Mouse (Mus musculus) limb, embryonic 13.5 days (tissue): ENCODE measurements around the gene Tdg. TPM values are rescaled to one million over a fixed set of nuclear protein-coding genes. Genes with fewer than 3 reads are reported as not detected.

Source experiments
- ATAC-seq: fragments of 200-750 bp; cut with Nextera tagmentation; 2 replicates; pipeline ENCODE4 v1.8.0; 2017; ENCODE audit warnings: low read depth, moderate number of reproducible peaks, moderate TSS enrichment; ENCODE audit not compliant: low FRiP score
- H3K27ac ChIP-seq: fragments of 300-500 bp; sonication (generic); 2 replicates; pipeline ENCODE4 v1.5.1; 2015; ENCODE audit warnings: inconsistent platforms, mild to moderate bottlenecking, moderate library complexity
- H3K27me3 ChIP-seq: fragments of 300-500 bp; sonication (generic); 2 replicates; pipeline ENCODE4 v1.6.1; 2015; ENCODE audit warnings: mild to moderate bottlenecking, inconsistent platforms
- H3K36me3 ChIP-seq: fragments of 300-500 bp; sonication (generic); 2 replicates; pipeline ENCODE4 v1.6.1; 2015; ENCODE audit warnings: inconsistent platforms, mild to moderate bottlenecking, moderate library complexity
- H3K4me1 ChIP-seq: fragments of 300-500 bp; sonication (generic); 2 replicates; pipeline ENCODE4 v1.6.1; 2015; ENCODE audit warnings: inconsistent platforms
- H3K4me2 ChIP-seq: fragments of 300-500 bp; sonication (generic); replicated peaks from 2 replicates; pipeline ENCODE4 v1.6.1; 2015; ENCODE audit warnings: inconsistent platforms, mild to moderate bottlenecking, moderate library complexity
- H3K4me3 ChIP-seq: fragments of 300-500 bp; sonication (generic); 2 replicates; pipeline ENCODE4 v1.5.1; 2015; ENCODE audit warnings: moderate library complexity, mild to moderate bottlenecking, inconsistent platforms
- H3K9ac ChIP-seq: fragments of 300-500 bp; sonication (generic); 2 replicates; pipeline ENCODE4 v1.6.1; 2015; ENCODE audit warnings: mild to moderate bottlenecking, inconsistent platforms
- H3K9me3 ChIP-seq: fragments of 300-500 bp; sonication (generic); 2 replicates; pipeline ENCODE4 v1.6.1; 2016; ENCODE audit warnings: inconsistent platforms
- WGBS: fragments of 180-500 bp; shearing (Covaris S2); methylation state at CpG from one replicate; pipeline ENCODE4 v1.1.7; 2015; 5-methylcytosine and 5-hydroxymethylcytosine counted together
- polyA plus RNA-seq: library from polyadenylated mRNA; unstranded; fragments of >200 nt; fragmentation: Nextera tagmentation; extraction: Ambion mirVana; gene quantifications from 2 replicates; pipeline ENCODE4 v1.2.1, GENCODE M21; 2015

The Tdg gene
- polyA plus RNA-seq, 1 experiment from 2014 or later = 156 TPM

DNA sequence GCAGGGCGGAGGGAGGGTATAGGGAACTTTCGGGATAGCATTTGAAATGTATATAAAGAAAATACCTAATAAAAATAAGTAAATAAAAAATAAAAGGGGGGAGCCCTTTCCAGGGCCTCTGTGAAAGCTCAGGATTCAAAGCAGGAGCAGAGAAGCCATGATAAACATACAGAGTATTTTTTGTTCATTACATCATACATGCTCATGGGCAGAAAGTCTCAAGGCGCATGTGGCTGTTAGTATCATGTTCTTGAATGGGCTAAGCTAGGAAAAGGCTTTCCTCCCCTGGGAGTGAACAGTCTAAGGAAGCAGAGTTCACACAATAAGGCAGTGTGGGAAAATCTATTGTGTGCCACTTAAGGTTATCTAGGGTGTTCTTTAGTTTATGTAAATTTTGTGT, 6.7 kb downstream of the Tdg start:
- Histone ChIP-seq H3K4me3 (no peak overlapping the region), H3K9me3 (peaks cover 2% of the 10 kb centered on the region; the same call in 1 of the 2 replicates), H3K4me1 (peaks cover 5% of the 10 kb centered on the region), H3K36me3 (peaks cover 92% of the 10 kb centered on the region), H3K27me3 (no peaks in the 10 kb centered on the region), H3K4me2 (no peak overlapping the region), H3K9ac (no peak overlapping the region), H3K27ac (no peak overlapping the region)
- ATAC-seq = no peak
- WGBS = 96% methylated on average over 3 of the region's 3 CpGs

DNA sequence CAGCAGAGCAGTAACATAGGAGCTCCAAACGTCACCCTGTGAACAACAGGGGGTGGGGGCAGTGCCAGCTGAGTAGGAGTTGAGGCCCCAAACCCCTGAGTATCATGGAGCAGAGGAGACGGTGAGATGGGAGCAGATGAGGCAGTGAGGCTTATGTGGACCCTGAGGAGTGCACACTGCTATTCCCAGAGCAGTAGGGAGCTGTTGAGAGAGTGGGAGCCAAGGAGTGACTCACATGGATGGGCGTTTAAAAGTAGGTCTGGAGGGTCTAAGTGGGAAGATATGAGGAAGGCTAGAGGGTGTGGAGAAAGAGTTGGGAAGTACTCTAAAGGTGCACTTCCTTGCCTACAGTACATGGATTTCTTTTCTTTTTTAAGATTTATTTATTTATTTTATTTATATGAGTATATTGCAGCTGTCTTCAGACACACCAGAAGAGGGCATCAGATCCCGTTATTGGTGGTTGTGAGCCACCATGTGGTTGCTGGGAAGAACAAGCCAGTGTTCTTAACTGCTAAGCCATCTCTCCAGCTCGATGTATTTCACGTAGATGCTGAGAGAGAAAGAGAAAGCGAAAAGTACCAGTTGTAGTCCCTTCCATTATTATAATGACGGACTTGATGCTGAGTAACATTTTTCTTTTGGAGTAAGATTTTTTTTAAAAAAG, 9.5 kb downstream of the Tdg start:
- WGBS = 90% methylated on average over 8 of the region's 8 CpGs
- Histone ChIP-seq H3K4me1 (no peaks in the 10 kb centered on the region), H3K9ac (no peak overlapping the region), H3K4me3 (no peak overlapping the region), H3K4me2 (no peak overlapping the region), H3K27ac (no peak overlapping the region), H3K27me3 (no peaks in the 10 kb centered on the region), H3K36me3 (peaks cover 91% of the 10 kb centered on the region), H3K9me3 (no peaks in the 10 kb centered on the region)
- ATAC-seq = no peak

DNA sequence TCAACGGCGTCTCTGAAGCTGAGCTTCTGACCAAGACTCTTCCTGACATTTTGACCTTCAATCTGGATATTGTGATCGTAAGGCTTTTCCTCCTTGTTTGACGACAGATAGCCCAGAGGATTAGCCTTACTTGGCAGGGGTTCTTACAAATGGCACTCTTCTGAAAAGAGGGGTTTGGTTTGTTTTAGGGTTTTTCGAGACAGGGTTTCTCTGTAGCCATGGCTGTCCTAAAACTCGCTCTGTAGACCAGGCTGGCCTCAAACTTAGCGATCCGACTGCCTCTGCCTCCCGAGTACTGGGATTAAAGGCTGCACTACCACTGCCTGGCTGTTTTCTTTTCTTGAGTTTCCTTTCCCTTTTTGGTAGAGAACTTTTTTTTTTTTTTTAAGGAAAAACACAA, 11.9 kb downstream of the Tdg start:
- 91% methylated on average over 9 of the region's 9 CpGs for WGBS
- no peaks in the 10 kb centered on the region for H3K4me1 ChIP-seq
- H3K27me3 ChIP-seq = no peaks in the 10 kb centered on the region
- ATAC-seq = no peak
- no peaks in the 10 kb centered on the region for H3K9me3 ChIP-seq
- no peak overlapping the region for H3K27ac ChIP-seq
- H3K36me3 ChIP-seq = peaks cover 92% of the 10 kb centered on the region
- H3K9ac ChIP-seq = no peak overlapping the region
- H3K4me3 ChIP-seq = no peak overlapping the region
- no peak overlapping the region for H3K4me2 ChIP-seq

DNA sequence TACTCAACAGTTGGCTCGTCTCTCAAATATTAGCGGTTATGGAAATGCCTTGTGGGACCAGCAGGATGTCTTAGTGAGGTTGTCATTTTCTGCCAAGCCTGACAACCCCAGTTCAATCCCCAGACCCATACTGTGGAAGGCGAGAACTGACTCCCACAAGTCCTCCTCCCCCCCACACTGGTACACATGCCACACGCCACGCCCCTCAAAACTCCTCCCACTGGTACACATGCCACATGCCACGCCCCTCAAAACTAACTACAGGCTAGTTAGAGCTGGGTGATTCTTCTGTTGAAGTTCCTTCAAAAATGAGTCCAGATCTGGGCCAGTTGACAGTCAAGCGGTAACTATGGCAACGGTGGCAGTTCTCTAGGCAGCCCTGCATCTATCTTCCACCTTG, 16.5 kb downstream of the Tdg start:
- Histone ChIP-seq H3K27ac (no peak overlapping the region), H3K9ac (no peak overlapping the region), H3K4me2 (no peak overlapping the region), H3K4me3 (no peak overlapping the region), H3K27me3 (no peaks in the 10 kb centered on the region), H3K4me1 (no peaks in the 10 kb centered on the region), H3K36me3 (peaks cover 75% of the 10 kb centered on the region), H3K9me3 (no peaks in the 10 kb centered on the region)
- ATAC-seq = peak; percentile 24; the same call in 1 of the 2 replicates
- WGBS = 93% methylated on average over 8 of the region's 8 CpGs

DNA sequence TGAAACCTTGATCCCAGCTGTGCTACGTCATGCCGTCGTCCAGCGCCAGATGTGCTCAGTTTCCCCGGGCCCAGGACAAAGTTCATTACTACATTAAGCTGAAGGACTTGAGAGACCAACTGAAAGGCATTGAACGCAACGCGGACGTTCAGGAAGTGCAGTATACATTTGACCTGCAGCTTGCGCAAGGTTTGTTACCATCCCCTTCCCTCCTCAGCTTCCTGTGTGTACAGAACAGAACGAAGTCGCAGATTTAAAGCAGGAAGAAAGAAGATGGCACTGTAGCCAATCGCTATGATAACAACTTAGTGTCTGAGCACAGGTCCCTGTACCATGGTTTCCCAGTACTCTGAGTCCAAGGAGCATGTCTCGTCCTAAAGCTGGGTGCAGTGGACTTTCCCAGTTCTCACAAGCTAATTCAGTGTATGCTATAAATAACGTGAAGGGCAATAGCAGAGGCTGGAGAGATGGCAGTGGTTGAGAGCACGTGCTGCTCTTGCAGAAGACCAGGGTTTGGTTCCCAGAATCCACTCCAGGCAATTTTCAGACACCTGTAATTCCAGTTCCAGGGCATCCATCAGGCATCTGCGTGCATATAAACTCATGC, 17.7 kb downstream of the Tdg start:
- 91% methylated on average over 17 of the region's 17 CpGs for WGBS
- no peaks in the 10 kb centered on the region for H3K9me3 ChIP-seq
- H3K4me1 ChIP-seq = no peaks in the 10 kb centered on the region
- no peak overlapping the region for H3K9ac ChIP-seq
- H3K27me3 ChIP-seq = no peaks in the 10 kb centered on the region
- no peak overlapping the region for H3K27ac ChIP-seq
- no peak overlapping the region for H3K4me3 ChIP-seq
- ATAC-seq = no peak
- H3K4me2 ChIP-seq = no peak overlapping the region
- H3K36me3 ChIP-seq = peaks cover 74% of the 10 kb centered on the region

DNA sequence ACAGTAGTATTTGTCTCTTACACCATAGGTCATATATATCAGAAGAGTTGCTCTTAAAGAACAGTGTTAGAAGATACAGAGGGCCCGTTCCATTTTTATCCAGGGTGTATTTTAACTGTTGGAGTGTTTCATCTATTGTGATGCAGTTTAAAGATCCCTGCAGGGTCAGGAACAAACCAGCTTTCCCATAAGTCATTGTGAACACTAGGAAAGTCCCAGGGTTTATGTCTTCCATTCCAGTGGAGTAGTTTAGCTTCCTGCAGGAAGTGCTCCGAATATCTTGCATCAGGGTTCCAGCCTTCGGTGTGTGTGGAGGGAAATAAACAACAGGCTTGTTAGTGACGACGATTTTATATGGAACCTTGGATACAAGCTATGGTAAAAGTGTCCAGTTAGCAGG, 21.6 kb downstream of the Tdg start:
- Histone ChIP-seq H3K9me3 (no peaks in the 10 kb centered on the region), H3K27ac (no peak overlapping the region), H3K4me2 (no peak overlapping the region), H3K4me1 (no peaks in the 10 kb centered on the region), H3K36me3 (peaks cover 55% of the 10 kb centered on the region), H3K27me3 (no peaks in the 10 kb centered on the region), H3K9ac (no peak overlapping the region), H3K4me3 (no peak overlapping the region)
- ATAC-seq = no peak
- 85% methylated on average over 5 of the region's 5 CpGs for WGBS

DNA sequence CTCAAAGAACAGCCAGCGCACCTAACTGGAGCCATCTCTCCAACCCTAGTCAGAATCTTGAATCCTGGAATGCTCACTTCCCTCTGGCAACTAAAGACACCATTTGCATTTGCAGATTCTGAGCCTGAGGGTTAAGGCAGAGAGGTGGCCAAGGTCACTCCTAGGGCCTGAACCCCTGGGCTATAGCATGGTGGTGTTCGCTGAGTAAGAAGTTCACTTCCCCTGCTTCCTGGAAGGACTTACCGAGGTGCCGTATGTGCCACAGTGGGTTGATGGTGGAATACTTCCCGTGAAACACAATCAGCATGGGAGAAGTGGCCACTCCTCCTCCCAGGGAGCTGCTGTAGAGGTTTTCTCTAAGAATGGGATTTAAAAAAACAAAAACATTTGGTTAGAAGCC, 23.0 kb downstream of the Tdg start:
- Histone ChIP-seq H3K27me3 (no peaks in the 10 kb centered on the region), H3K36me3 (peaks cover 43% of the 10 kb centered on the region), H3K4me1 (no peaks in the 10 kb centered on the region), H3K9me3 (no peaks in the 10 kb centered on the region), H3K4me2 (no peak overlapping the region), H3K27ac (no peak overlapping the region), H3K9ac (no peak overlapping the region), H3K4me3 (no peak overlapping the region)
- ATAC-seq = no peak
- 70% methylated on average over 5 of the region's 5 CpGs for WGBS

DNA sequence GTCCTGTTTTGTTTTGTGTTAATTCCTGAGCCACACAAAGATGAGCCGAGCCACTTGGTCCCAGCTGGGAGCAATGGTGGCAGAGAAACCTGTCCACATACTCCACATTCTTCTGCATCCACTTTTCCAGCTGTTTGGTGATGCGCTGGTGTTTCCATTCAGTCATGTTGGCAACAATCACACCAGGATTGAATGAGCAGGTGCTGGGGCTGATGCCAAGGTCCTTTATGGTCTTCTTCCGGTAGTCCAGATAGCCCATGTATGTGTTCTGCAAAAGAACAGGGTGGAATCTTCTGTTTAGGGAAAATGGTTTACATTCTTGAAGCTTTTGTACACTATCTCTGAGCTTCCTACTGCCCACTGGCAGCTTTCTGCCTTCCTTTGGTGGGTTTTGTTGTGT, 25.0 kb downstream of the Tdg start:
- H3K27ac ChIP-seq = no peak overlapping the region
- no peak overlapping the region for H3K4me2 ChIP-seq
- H3K36me3 ChIP-seq = peaks cover 35% of the 10 kb centered on the region
- H3K9me3 ChIP-seq = no peaks in the 10 kb centered on the region
- H3K4me1 ChIP-seq = no peaks in the 10 kb centered on the region
- H3K27me3 ChIP-seq = no peaks in the 10 kb centered on the region
- no peak overlapping the region for H3K9ac ChIP-seq
- 85% methylated on average over 3 of the region's 3 CpGs for WGBS
- ATAC-seq = no peak
- H3K4me3 ChIP-seq = no peak overlapping the region

DNA sequence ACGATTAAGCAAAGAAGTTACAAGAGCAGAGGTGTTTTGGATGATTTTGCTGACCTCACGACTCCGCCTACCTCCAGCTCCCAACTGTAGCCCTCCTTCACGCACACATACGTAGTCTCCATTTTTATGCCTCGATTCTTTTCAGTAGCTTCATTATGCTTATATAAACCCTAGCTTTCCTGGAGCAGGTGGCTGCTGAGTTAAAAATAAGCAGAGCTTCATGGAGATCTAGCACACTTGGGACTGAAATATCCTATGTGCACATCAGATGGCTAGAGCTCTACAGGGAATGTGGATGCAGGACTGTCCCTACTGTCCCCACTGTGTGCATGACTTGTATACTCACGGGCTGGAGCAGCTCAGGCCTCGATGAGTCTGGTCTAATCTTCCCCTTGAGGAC, 32.2 kb downstream of the Tdg start:
- ATAC-seq = no peak
- Histone ChIP-seq H3K36me3 (0 out of 2 replicates have a peak, but pooled peaks cover 7% of the 10 kb centered on the region), H3K27me3 (no peaks in the 10 kb centered on the region), H3K4me3 (no peak overlapping the region), H3K27ac (no peak overlapping the region), H3K9me3 (no peaks in the 10 kb centered on the region), H3K9ac (no peak overlapping the region), H3K4me2 (no peak overlapping the region), H3K4me1 (peaks cover 3% of the 10 kb centered on the region)
- 80% methylated on average over 8 of the region's 8 CpGs for WGBS

DNA sequence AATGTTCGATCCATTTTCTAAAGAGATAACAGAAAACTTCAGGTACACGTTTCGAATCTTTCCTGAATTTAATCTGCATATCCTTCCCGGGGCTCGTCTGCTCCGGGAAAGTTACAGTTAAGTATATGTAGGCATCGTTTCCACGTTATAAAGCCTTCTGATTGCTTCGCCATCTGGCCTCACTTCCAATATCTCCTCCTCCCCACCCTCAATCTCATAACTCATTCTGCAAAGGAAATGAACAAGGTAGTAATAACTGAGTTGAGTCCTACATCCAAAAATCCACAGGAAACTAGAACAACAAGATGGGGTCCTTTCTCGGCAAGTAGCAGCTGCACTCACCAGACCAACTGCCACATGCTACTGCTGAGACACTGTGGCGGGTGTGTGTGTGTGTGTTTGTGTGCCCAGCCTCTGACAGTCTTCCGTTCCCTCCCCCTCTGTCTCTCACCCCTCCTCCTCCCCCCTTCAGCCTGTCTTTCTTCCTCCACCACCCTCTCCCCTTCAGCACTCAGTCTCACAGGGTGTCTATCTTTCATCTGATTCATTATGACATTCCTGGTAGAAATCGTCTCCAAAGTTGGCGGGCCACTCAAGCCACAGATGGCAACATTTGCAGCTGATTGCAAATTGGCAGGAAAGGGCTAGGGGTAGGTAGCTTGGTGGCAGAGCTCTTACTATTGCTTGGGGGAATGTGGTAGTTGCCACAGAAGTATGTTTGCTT, 32.8 kb downstream of the Tdg start:
- Histone ChIP-seq H3K4me2 (no peak overlapping the region), H3K9me3 (no peaks in the 10 kb centered on the region), H3K36me3 (0 out of 2 replicates have a peak, but pooled peaks cover 7% of the 10 kb centered on the region), H3K27me3 (no peaks in the 10 kb centered on the region), H3K27ac (no peak overlapping the region), H3K9ac (no peak overlapping the region), H3K4me3 (no peak overlapping the region), H3K4me1 (peaks cover 4% of the 10 kb centered on the region)
- ATAC-seq = no peak
- WGBS = 63% methylated on average over 14 of the region's 14 CpGs

DNA sequence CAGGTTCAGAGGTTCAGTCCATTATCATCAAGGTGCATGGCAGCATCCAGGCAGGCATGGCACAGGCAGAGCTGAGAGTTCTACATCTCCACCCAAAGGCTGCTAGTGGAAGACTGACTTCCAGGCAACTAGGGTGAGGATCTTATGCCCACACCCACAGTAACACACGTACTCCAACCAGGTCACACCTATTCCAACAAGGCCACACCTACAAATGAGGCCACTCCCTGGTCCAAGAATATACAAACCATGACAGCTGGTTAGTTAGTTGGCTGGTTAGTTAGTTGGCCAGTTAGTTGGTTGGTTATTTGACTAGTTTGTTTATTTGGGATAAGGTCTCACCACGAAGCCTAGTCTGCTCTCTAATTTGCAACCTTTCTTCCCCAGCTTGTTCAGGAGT, 33.7 kb downstream of the Tdg start:
- H3K4me2 ChIP-seq = no peak overlapping the region
- no peaks in the 10 kb centered on the region for H3K27me3 ChIP-seq
- peaks cover 4% of the 10 kb centered on the region for H3K4me1 ChIP-seq
- no peak for ATAC-seq
- H3K9me3 ChIP-seq = no peaks in the 10 kb centered on the region
- 88% methylated on average over 2 of the region's 2 CpGs for WGBS
- H3K9ac ChIP-seq = no peak overlapping the region
- H3K36me3 ChIP-seq = 0 out of 2 replicates have a peak, but pooled peaks cover 7% of the 10 kb centered on the region
- no peak overlapping the region for H3K27ac ChIP-seq
- H3K4me3 ChIP-seq = no peak overlapping the region

DNA sequence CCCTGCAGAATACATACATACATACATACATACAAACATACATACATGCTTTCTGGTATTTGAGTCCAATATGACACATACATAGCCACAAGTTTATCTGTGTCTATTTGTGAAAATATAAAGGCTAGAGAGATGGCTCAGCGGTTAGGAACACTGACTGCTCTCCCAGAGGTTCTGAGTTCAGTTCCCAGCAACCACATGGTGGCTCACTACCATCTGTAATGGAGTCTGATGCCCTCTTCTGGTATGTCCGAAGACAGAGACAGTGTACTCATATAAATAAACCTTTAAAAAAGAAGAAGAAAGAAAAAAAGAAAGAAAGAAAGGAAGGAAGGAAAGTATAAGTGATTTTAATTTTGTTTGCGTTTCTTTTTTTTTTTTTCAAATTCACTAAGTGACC, 36.3 kb downstream of the Tdg start:
- peaks cover 4% of the 10 kb centered on the region for H3K4me1 ChIP-seq

More for the DNA sequence above, 36.3 kb downstream of the Tdg start:
- H3K9ac ChIP-seq = no peak overlapping the region
- ATAC-seq = no peak
- H3K9me3 ChIP-seq = no peaks in the 10 kb centered on the region
- no peaks in the 10 kb centered on the region for H3K27me3 ChIP-seq
- H3K4me3 ChIP-seq = no peak overlapping the region
- H3K27ac ChIP-seq = no peak overlapping the region
- H3K36me3 ChIP-seq = 0 out of 2 replicates have a peak, but pooled peaks cover 7% of the 10 kb centered on the region
- no peak overlapping the region for H3K4me2 ChIP-seq
- WGBS = 62% methylated on average over 3 of the region's 3 CpGs
